9 mouse cellular contexts compared by ENCODE assay signal in the genomic region with DNA sequence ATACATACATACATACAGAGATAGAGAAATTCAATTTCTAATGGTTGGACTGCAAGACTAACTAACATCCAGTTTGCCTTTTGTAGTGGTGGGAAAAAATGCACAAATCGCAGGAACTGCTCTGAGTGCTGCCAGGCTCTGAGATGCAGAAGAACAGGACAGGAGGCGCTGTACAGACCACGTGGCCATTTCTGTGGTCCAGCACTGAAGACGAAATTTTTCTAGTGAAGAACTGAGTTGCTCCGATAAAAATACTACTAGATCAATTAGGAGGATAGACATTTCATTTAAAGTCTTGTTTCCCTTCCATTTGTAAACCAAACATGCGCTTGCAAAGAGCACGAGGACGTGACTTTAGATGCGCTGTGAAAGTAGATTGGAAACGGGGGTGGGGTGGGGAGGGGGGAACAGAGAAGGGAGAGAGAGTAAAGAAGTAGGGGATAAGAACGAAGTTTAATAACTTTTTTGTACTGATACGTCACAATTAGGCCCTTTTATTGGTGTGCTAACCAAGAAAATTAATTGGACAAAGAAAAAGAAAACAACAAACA. TPM values are rescaled to one million over a fixed set of nuclear protein-coding genes. Genes with fewer than 3 reads are reported as not detected.
DNase-seq lines count a peak whose midpoint lies in the region; ATAC-seq and TF ChIP-seq lines count a peak whose summit lies in the region.
"Had no signal": no experiment of that assay in that cellular context is flagged by ENCODE, and none has a peak within 500 bp of the region (broad histone marks: within the 10 kb centered on the region; RNA-seq: fewer than 3 reads in every experiment).

No protein-coding gene starts in this region.

- no peak overlapping the region for H3K27ac ChIP-seq in left cerebral cortex, adult 2 months
- no peak overlapping the region for H3K27ac ChIP-seq in embryonic facial prominence, embryonic 11.5 days (replicated peaks; ENCODE audit: low read depth, low read length)
- peak overlapping the region; percentile 75 for H3K27ac ChIP-seq in midbrain, embryonic 10.5 days (replicated peaks)

- DNase-seq in left cerebral cortex, adult 2 months (ENCODE audit: extremely low spot score in 1 of 2, low spot score in 2 of 2), result no peak
- DNase-seq in left cerebral cortex, adult 9 months (ENCODE audit: low spot score in 2 of 2), result no peak
- peak; percentile 72 for DNase-seq in NIH3T3 (ENCODE audit: low read depth)
- peak; percentile 81 for DNase-seq in embryonic facial prominence, embryonic 11.5 days (ENCODE audit: low spot score)
- DNase-seq in induced T-regulatory cell, adult 2 months (ENCODE audit: low read depth), result peak; percentile 61
- DNase-seq in midbrain, embryonic 10.5 days (ENCODE audit: low spot score), result peak; percentile 56
- no peak for DNase-seq in testis, postnatal 14 days (ENCODE audit: low spot score)
- DNase-seq in gastrocnemius, postnatal 25 days, result no peak

- H3K36me3 ChIP-seq in embryonic facial prominence, embryonic 11.5 days (replicated peaks; ENCODE audit: control insufficient read depth, insufficient read depth, low read depth, low read length), result no peaks in the 10 kb centered on the region
- no peaks in the 10 kb centered on the region for H3K36me3 ChIP-seq in midbrain, embryonic 10.5 days

- no peaks in the 10 kb centered on the region for H3K4me1 ChIP-seq in embryonic facial prominence, embryonic 11.5 days (ENCODE audit: control insufficient read depth, insufficient read depth, low read length)
- peaks cover 28% of the 10 kb centered on the region for H3K4me1 ChIP-seq in midbrain, embryonic 10.5 days

- TF ChIP-seq CTCF in left cerebral cortex, adult 2 months (IDR thresholded peaks at IDR 0.05), result peak; percentile 25

- H3K27me3 ChIP-seq in embryonic facial prominence, embryonic 11.5 days (ENCODE audit: control insufficient read depth, insufficient read depth, low read length), result no peaks in the 10 kb centered on the region
- no peaks in the 10 kb centered on the region for H3K27me3 ChIP-seq in midbrain, embryonic 10.5 days (ENCODE audit: low read depth, poor library complexity, severe bottlenecking)

- 1% methylated on average over 12 of the region's 12 CpGs for WGBS in embryonic facial prominence, embryonic 11.5 days
- under 1% methylated on average over 12 of the region's 12 CpGs for WGBS in midbrain, embryonic 10.5 days

- H3K9ac ChIP-seq in embryonic facial prominence, embryonic 11.5 days (replicated peaks; ENCODE audit: low read length), result peak overlapping the region; percentile 56

- H3K4me2 ChIP-seq in embryonic facial prominence, embryonic 11.5 days (ENCODE audit: low read depth, low read length), result peak overlapping the region; percentile 34

- no peaks in the 10 kb centered on the region for H3K9me3 ChIP-seq in embryonic facial prominence, embryonic 11.5 days (replicated peaks; ENCODE audit: control insufficient read depth, low read length)
- H3K9me3 ChIP-seq in midbrain, embryonic 10.5 days (replicated peaks), result no peaks in the 10 kb centered on the region

- intact Hi-C loops in left cerebral cortex, adult 2 months (cut with DNase I), result loop anchor here (2.0 to 5.0 kb wide), 3 partner anchors 51 to 856 kb away; no protein-coding TSS in a partner anchor

- peak overlapping the region; percentile 41 for H3K4me3 ChIP-seq in left cerebral cortex, adult 2 months
- peak overlapping the region; percentile 48 for H3K4me3 ChIP-seq in embryonic facial prominence, embryonic 11.5 days (ENCODE audit: low read depth, low read length)
- peak overlapping the region; percentile 64 for H3K4me3 ChIP-seq in midbrain, embryonic 10.5 days

- ATAC-seq in embryonic facial prominence, embryonic 11.5 days (replicated peaks; ENCODE audit: insufficient number of reproducible peaks, low FRiP score, low TSS enrichment, low read depth), result 0 out of 2 replicates have a peak, but pooled peaks have one; percentile 29

RNA-seq across cellular contexts. Expression of gene Trim27, which starts 7.6 kb away (rescaled TPM):
- 10 to 100 TPM; 33.6 to 36.5 TPM for total RNA-seq in left cerebral cortex, adult 2 months (2021)
- polyA plus RNA-seq in embryonic facial prominence, embryonic 11.5 days (2014; fragmentation: Nextera tagmentation; extraction: Ambion mirVana), result 148 and 160 TPM in 2 replicates
- polyA plus RNA-seq in midbrain, embryonic 10.5 days (2016; fragmentation: Nextera tagmentation; extraction: Ambion mirVana), result 146 and 162 TPM in 2 replicates
- 10 to 100 TPM; 20.6 to 24.7 TPM for total RNA-seq in gastrocnemius, postnatal 25 days (2021)

RNA-seq across cellular contexts. Expression of gene Olfr1368, which starts 26.0 kb away (rescaled TPM):
- total RNA-seq in left cerebral cortex, adult 2 months (2021), result not detected
- polyA plus RNA-seq in embryonic facial prominence, embryonic 11.5 days (2014; fragmentation: Nextera tagmentation; extraction: Ambion mirVana), result not detected in 2 replicates
- polyA plus RNA-seq in midbrain, embryonic 10.5 days (2016; fragmentation: Nextera tagmentation; extraction: Ambion mirVana), result not detected in 2 replicates
- not detected for total RNA-seq in gastrocnemius, postnatal 25 days (2021)
- total RNA-seq: layer of hippocampus, adult 18-20 months had no signal

RNA-seq across cellular contexts. Expression of gene Olfr263, which starts 42.2 kb away (rescaled TPM):
- total RNA-seq in left cerebral cortex, adult 2 months (2021), result not detected
- polyA plus RNA-seq in embryonic facial prominence, embryonic 11.5 days (2014; fragmentation: Nextera tagmentation; extraction: Ambion mirVana), result not detected in 2 replicates
- not detected in 2 replicates for polyA plus RNA-seq in midbrain, embryonic 10.5 days (2016; fragmentation: Nextera tagmentation; extraction: Ambion mirVana)
- not detected for total RNA-seq in gastrocnemius, postnatal 25 days (2021)
- total RNA-seq: layer of hippocampus, adult 18-20 months had no signal

Comparison
In these comparisons a context has a peak if more than half of its experiments do, and no peak if none do; other contexts are left out.
1. DNase-seq: peak in NIH3T3 (single experiment), embryonic facial prominence, embryonic 11.5 days (single experiment), induced T-regulatory cell, adult 2 months (single experiment) and midbrain, embryonic 10.5 days (single experiment); none in left cerebral cortex, adult 2 months (0 of 2), left cerebral cortex, adult 9 months (0 of 2), testis, postnatal 14 days (single experiment) and gastrocnemius, postnatal 25 days (single experiment).
2. Peak in every context shown above with its lines, with median percentiles within 50 percentile points of each other: H3K4me3 ChIP-seq.